Mouse (Mus musculus) CH12.LX (cell line): ENCODE results near the gene Olfr478.

Experiments
- CHD2 ChIP-seq: IDR thresholded peaks from 2 replicates; pipeline ENCODE4 v1.6.1; 2011; ENCODE audit warnings: low read length, improper control_type of control experiment
- CTCF ChIP-seq, 2 experiments: IDR thresholded peaks in 1 of 2; conservative IDR thresholded peaks in 1 of 2; 2 replicates each; pipeline ENCODE4 v1.5.1; 2011 to 2012; ENCODE audit warnings: low read depth in 2 of 2, low read length in 2 of 2, improper control_type of control experiment in 1 of 2, inconsistent platforms in 1 of 2, mild to moderate bottlenecking in 1 of 2, moderate library complexity in 1 of 2
- GABPA ChIP-seq: IDR thresholded peaks from 2 replicates; pipeline ENCODE4 v1.6.1; 2012; ENCODE audit warnings: low read depth, low read length, improper control_type of control experiment, inconsistent platforms; ENCODE audit not compliant: insufficient replicate concordance
- POLR2A ChIP-seq: IDR thresholded peaks from 2 replicates; pipeline ENCODE4 v1.6.1; 2011; ENCODE audit warnings: low read depth, mild to moderate bottlenecking, improper control_type of control experiment, low read length

DNA sequence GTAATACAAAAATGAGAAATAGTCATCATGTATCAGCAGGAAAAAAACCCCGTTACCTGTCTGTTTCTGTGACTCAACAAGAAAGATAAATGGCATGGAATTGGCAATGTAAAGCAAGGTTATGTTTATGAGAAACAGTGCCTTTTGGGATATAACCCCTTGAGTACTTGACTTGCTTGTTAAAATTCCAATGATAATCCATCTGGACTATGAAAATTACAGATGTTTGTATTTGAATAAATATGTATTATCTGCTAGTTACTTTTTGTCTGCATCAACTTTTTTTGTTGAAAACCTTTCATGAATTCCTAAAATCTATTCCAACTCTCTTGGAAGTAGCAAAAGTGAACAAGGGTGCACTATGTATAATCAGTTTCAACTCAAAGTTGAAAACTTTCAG lies 33.5 kb upstream of the Olfr478 start, which contains the start of gene Olfr480:
- no peak for TF ChIP-seq POLR2A
- no peak for TF ChIP-seq CTCF (conservative IDR thresholded peaks at IDR 0.05 in 1 of 2, IDR thresholded peaks at IDR 0.05 in 1 of 2; ENCODE audit: low read depth in 2 of 2, low read length in 2 of 2)
- no peak for TF ChIP-seq CHD2
- TF ChIP-seq GABPA = no peak
